Mouse (Mus musculus): ENCODE measurements around the gene Traf5.

Gene Traf5

DNA sequence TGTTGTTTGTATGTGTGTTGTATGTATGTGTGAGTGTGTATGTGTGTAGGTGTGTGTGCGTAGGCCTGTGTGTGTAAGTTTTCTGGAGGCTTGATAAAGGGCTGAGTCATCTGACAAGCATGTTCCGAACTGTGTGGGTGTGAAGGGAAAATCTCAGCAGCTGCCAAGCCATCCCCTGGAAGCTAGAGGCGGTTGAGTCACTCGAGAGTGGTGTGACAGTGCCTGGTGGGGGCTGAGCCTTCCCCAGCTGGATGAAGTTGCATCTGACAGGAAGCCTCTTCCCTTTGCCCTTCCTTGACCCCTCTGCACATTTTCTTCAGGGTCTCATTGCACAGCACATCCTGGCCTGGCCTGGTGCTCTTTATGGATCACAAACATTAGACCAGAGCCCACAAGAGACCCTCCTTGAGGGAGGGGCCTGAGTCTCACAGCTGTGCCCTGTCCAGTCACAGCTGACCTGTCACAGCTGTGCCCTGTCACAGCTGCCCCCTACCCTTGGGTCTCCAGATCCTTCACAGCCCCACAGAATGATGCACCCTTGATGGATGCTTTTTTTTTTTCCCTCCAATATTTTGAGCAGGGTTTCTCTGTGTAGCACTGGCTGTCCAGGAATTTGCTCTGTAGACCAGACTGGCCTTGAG lies 30.6 kb downstream of the Traf5 start:
- no peak for DNase-seq

DNA sequence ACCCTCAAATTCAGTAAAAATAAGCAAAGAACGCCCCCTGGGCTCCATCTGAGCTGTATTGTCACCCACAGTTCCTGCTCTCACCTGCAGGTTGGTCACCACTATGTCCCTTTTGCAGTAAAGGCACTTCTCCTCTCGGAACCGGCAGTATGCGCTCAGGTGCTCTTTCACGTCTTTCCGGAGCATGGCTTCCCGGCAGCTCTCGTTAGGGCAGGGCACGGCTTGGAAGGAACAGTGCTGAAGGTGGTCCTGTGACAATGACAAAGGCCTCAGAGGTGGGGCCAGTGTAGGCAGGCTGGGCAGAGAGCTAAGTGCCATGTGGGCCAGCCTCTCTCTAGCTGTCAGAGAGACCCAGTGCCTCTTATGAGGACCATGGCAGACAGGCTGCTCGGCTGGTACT lies 33.4 kb downstream of the Traf5 start:
- DNase-seq, result no peak

DNA sequence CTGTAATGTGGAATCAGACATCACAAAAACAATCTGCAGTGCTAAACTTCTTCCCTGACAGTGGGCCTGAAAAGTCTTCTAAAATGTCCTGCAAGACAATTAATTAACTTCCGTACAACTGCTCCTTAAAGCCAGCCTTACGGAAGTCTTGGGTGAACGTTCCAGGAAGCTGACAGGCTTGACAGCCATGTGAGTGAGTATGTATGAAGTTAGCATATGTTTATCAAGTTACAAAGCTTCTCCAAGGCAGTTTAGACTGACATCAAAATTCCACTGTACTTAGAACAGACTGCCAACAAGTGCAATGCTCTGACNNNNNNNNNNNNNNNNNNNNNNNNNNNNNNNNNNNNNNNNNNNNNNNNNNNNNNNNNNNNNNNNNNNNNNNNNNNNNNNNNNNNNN lies 38.6 kb downstream of the Traf5 start:
- DNase-seq, result no peak

DNA sequence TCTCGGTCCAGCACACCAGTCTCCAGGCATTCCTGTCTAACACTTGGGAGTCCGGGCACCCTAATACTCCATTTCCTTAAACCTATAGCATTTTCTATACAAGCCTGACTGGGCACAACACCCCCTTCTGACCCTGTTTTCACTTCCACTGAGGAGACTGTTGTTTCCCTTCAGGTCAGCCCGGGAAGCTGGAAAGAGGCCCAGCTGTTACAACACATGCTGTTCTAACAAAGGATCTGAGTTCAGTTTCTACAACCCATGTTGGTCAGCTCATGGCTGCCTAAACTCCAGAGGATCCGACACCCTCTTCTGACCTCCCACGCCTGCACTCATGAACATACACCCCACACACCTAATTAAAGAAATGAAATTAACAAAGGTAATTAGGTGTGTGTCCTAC lies 39.4 kb downstream of the Traf5 start:
- DNase-seq, result no peak

DNA sequence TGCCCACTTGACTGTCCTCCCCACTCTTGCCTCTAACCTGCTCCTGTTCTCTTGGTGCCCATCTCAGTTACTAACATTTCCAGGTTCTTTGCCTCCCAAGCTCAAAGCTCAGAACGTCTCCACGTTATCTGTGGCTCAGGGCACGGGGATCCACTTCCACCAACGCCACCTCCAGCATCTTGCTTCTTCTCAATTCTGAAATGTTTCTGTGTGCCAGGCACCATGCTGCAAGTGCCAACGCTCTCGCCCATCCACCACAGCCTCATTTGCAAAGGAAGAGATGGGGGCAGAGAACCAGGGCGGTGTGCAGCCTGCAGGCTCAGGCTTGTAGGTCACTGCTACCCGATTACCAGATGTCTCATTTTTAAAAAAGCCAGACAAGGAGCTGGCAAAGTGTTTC lies 39.9 kb downstream of the Traf5 start:
- no peak for DNase-seq

DNA sequence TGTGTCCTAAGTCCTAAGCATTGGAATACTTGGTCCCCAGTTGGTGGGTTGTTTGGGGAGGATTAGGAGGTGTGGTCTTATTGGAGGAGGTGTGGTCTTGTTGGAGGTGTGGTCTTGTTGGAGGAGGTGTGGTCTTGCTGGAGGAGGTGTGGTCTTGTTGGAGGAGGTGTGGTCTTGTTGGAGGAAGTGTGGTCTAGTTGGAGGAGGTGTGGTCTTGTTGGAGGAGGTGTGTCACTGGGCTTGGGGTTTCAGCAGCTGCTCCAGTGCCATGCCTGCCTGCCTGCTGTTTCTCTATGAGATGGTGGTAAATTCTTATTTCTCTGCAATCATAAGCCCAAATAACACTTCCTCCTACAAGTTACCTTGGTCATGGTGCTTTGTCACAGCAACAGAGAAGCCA lies 93.3 kb downstream of the Traf5 start:
- no peak for DNase-seq

DNA sequence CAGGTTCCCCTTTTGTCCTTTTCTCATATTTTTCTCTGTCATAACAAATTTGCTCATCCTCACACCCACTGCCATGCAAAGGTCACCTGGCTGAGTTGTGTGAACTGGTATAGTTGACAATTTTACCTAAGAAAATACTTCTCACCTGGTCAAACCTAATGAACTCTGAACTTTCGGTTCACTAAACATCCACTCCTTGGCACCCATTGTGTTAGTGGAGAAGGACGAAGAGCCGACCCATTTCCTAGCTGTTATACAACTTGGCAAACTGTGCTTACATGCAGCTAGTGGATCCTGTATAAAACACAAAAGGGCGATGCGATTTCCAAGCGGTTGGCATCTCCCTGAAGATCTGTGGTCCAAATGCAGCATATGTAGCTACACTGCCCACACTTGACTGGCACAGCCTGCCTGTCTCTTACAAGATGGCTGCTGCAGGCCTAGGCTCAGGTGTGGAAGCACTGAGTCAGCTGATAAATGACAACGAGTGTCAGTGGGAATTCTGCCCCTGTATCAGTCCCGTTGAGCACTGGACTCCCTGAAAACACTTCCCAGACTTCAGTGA lies 95.7 kb downstream of the Traf5 start:
- DNase-seq, result no peak

DNA sequence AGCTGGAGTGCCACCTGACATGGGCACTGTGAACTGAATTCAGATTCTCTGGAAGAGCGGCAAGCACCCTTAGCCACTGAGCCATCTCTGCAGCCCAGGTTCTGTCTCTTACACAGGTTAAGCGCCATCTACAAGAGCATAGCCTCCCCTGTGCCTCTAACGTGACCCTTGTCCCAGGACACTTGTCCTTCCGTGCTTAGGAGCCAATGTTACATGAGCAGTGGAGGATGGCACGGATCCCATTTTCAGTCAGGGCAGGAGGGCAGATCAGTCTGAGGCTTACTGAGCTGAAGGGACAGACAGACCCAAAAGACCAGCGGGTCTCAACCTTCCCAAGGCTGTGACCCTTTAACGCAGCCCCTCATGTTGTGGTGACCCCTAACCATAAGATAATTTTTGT lies 96.4 kb downstream of the Traf5 start:
- no peak for DNase-seq

DNA sequence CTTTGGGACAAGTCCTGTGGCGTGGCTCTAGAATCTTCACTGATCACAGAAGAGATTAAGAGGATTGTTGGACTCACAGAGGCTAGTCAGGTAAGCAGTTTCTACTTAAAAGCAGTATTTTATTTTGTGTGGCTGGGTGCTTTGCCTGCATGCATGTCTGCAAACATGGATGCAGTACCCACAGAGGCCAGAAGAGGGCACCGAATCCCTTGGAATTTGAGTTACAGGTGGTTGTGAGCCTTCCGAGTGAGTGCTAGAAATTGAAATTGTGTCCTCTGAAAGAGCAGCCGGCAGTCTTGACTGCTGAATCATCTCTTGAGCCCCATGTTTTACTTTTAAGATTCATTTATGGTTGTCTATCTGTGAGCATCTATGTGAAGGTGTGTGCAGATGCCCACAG lies 96.9 kb downstream of the Traf5 start:
- DNase-seq, result peak; percentile 72 to 81

DNA sequence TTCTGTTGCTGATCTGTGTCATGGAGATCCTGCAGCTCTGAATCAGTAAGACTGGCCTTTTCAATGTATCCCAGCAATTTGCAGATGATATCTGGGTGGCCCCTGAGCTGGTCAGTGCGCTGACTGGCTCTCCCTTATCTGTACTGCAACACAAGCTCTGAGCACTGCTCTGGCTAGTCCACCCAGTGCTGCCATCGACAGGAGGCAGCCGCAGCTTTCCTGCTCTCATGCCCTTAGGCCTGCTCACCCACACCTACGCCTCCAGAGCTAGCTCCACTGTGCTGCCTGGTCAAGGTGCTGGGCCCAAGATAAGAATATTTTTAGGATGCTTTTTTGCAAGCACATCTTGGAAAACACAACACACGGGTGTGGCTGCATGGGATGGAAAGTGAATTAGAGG lies 97.9 kb downstream of the Traf5 start:
- DNase-seq, result no peak

DNA sequence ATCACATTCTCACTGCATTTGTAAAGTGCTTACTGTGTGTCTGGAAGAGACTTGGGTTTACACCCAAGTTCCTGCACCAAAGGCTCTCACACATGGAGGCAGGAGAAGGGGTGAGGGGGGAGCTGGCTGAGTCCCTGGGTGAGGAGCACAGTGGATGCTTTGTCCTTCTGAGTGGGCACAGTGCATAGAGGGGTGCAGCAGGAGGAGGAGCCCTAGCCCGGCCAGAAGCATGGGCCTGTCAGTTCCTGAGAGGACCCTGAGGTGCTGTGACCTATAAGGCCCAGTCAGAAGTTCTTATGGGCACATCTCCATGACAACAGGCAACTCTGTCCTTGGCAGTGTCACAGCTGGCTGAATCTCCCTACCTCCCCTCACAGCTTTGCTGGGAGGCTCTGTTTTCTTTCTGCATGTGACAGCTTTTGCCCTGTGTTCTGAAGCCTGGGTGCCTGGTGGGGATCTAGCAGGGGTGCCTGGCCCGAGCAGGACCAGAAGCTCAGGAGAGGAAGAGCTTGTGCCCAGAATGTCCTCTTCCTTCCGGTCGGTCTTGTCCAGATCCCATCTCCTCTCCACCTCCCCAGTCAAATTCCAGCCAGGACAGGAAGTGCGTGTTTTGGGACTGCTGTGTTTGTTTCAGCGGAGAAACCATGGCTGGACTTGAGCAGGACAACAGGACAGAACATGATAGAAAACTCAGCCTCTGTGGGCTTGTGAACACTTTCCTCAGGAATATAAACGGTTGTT lies 100.1 kb downstream of the Traf5 start:
- no peak for DNase-seq

DNA sequence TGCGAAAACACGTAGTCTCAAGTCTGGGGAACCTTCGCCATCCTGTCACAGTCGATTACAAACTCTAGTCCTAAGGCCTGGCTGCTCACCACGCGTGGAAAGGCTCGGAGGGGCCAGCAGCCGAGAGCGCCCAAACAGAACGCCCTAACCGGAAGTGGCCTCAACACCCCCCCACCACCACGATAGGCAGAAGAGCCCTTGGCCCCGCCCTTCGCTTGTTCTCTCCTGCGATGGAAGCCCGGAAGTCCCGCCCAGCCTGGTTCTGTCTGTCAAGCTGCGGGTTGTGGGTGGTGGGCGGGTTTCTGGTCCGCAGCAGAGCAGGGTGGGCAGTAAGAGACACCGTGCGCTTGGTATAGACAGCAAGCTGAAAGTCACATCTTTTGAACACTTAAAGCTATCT lies 102.4 kb downstream of the Traf5 start:
- DNase-seq, result peak; percentile 96 to 97

DNA sequence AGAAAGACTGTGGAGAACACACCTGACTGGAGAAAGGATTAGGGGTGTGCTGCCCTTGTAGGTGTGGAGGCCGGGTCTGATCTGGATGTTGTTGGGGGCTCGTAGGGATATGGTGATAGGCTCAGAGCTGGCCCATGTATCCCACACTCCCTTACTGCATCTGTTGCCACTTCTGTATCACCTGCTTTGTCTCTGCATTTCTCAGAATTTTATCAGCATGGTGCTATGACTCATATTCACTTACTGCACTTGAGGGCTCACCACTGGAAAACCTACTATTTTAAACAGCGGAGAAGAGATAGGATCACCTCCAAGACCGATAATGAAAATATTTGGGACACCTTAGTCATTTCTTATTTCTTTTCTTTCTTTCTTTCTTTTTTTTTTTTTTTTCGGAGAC lies 103.3 kb downstream of the Traf5 start:
- no peak for DNase-seq

DNA sequence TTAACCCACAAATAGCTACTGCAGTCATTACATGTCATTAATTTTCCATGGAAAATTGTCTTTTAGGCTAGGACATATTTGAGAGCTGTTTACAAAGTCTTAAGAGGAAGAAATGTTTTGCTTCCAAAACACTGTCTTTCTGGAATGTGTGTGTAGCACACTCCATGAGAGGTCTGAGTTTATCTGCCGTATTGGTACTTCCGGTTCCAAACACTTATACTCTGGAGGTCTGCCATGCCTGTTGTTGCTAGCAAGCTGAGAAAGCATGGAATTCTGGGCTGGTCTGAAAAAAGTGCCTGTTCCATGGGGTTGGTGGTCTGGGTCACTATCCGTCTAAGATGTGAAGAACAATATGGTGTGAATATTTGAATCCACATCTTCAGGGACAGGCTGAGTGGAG lies 103.7 kb downstream of the Traf5 start:
- no peak for DNase-seq

DNA sequence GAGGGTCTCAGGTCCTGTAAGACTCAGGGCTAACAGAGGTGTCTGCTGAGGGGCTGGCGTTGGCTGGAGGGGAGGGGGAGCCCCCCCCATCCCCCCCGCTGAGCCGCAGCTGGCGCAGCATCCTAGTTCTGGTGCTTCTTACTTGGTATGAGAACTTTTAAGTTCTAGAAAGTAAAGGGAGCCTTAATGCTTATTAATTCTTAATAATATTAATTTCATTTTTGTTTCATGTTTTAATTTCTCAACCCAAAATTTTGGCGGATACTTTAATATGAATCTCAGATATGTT lies 104.9 kb downstream of the Traf5 start:
- DNase-seq, result no peak

DNA sequence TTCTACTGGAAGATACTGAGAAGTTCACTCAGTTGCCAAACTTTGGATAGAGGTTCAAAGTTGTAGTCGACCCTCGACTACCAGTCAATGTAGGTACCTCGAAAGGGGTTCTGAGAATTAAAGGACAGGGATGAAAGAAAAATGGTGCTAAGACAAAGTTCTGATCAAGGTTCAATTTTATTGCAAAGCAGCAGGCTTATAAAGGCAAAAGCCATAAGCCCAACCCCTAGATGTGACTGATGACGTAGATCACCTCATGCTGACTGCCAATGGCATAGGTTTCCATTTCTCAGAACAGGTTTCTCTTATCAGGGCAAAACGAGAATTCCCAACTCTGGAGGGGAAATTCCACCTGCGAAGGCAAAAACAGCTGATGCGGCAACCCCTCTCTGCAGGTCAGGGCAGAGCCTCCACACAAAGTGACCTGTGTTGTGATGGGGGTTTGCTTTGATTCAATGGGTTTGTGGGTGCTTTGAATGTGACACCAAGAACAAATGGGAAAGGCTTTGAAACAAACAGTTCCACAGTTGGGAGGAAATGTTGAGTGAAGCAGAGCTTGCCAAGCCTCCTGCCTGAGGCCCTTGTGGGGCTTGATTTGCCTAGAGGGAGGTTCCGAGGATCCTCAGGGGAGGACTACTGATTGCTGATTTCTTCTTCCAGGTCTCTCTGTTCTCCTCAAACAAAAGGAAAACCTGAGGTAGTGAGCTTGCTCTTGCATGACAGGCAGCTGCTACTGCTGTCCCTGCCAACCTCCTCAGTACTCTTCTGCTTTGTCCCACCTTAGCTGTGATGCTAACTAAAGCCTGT lies 105.5 kb downstream of the Traf5 start:
- no peak for DNase-seq

DNA sequence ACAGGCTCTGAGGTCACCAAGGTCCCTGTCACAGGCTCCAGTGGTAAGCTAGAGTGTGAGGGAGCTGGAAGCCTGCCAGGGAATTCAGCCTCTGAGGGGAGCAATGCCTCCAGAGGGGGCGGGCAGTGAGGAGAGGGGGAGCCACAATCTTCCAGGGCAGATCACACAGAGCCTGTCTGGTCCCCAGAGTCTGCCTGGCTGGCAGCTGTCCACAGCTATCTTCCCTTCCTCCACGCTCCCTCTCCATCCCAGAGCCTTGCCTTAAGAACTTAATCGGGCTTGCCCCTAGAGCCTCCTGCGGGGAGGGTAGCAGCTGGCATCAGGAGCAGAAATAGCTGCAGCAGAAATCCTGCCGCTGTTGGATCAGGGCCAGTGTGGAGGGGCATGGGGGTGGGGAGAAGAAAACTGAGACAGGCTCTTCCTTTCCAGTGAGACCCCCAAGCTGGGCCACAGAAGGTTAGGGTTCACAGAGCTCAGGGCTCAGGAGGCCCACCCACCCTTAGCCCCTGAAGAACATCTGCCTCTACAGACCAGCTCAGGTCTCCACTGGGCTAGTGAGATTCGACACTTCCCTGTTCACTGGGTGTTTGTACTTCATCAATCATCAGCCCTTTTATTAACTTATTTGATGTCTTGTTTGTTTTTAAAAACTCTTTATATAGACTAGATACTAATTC lies 110.8 kb downstream of the Traf5 start:
- DNase-seq, result no peak

DNA sequence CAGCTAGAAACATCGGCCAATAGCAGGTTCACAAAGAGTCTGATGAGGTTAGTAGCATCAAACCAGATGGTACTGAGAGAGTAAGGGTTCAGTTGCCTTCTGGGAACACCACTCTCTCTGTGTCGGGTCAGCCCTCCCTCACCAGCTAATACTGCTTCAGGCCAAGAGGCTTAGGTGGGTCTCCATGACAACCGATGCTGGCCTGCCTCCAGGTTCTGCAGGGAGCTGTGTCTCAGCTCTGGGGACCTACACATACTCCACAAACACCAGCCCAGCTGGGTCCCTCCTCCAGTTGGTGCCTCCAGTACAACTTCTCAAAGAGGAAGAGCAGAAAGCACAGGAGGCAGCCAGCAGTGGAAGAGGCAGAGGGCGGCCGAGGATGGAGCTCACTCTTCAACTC lies 115.2 kb downstream of the Traf5 start, which contains the start of gene Rd3:
Rd3 (plus strand) TSS at position 184 of the 400 bp plus-strand sequence.
- DNase-seq, result no peak

DNA sequence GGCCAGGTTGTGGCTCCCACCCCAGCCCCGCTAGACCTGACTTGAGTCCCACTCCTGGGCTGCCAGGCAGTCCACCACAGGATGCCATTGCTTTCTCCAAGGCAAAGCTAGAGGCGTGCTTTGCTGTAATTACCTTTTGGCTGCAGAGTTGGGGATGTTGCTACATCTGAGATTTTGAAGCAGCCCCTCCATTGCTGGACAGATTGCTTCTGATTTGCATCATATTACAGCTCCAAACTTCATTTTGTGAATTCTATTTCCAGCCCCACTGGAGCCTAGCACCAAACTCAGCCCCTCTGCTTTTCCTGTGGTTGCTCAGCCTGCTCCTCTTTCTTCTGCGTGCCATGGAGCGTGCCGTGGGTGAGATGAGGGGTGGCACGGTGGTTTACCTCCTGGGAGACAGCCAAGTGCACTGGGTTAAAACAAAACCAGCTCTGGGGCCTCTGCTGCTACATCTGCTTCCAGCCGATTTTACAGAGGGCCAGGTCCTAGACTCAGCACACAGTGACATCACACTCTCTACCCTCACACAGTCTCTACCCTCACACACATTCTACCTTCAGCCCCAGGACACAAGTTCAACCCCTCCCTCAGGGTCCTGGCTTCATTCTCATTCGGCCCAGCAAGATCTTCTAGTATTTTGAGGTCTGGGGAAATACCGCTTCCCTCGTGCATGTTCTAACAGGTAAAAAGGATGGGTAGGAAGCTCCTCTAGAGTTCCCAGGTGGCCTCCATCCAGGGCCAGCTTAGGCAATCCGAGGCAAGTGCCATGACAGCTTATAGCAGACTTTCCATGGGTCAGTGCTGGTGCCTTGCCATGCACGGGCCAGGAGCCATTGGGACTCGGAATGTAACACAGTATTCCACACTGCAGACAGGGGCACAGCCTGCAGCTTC lies 117.6 kb downstream of the Traf5 start:
- no peak for DNase-seq

DNA sequence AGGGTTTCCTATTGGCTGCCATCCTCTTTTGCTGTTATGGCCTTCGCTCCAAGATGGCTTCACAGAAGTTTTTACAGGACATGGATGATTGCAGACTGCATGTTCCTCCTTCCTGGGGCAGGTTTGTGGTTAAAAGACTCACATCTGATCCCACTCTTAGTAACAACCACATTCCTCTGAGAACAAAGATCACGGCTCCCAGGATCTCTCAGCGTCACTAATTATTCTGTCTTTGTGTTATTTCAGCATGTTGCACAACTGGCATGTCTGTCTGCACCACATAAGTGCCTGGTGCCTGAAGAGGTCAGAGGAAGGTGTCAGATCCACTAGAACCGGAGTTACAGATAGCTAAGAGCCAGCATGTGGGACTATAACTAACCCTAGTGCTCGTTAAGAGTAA lies 122.4 kb downstream of the Traf5 start:
- no peak for DNase-seq

DNA sequence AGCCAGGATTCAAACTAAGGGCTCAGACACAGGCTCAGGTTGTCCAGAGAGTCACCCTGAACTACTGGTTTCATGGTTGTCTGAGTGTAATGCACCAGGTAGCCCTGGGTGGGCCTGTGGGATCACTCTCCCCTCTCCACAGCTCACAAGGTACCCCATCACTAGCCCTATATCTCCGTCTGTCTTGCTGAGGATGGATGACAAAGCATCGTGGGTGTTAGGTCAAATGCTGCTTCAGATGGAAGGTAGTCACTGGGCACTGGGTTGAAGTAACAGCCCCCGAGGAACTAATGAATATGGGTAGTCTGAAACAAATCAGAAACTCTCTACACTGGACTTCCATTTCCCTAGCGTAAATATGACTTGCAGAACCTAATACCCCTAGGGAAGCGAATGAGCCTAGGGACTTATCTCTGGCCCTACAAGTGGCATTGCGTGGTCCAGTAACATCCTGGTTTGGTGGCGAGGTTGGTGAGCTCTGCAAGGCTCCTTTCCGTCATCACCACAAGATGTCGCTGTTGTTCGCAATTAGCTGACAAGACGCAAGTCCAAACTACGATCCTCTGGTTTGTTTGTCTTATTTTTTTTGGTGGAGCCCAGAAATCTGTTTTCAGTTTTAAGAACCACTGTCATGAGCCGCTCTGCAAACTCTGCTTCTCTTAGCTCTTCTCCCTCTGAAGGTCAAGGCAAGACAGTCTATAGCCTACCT lies 127.4 kb downstream of the Traf5 start:
- DNase-seq, result peak; percentile 56 to 60

Measured in thymus, postnatal 36 days (tissue).